Mouse (Mus musculus): ENCODE results near the gene Slc22a8. TPM values are rescaled to one million over a fixed set of nuclear protein-coding genes. Genes with fewer than 3 reads are reported as not detected.
A peak's percentile ranks its signal among the peaks of the same experiment; 100 is the strongest.

Gene Slc22a8
- polyA plus RNA-seq, 1 experiment from 2014 or later, result 8.3 TPM

- 83% methylated on average over 1 of the region's 1 CpGs for WGBS
- no peak overlapping the region for H3K9ac ChIP-seq
- no peak for ATAC-seq (replicated peaks; ENCODE audit: low FRiP score)
- H3K4me2 ChIP-seq, result no peak overlapping the region
- H3K4me3 ChIP-seq (replicated peaks), result no peak overlapping the region
- no peaks in the 10 kb centered on the region for H3K4me1 ChIP-seq
- H3K36me3 ChIP-seq, result no peaks in the 10 kb centered on the region
- H3K9me3 ChIP-seq (replicated peaks), result no peaks in the 10 kb centered on the region
- no peaks in the 10 kb centered on the region for H3K27me3 ChIP-seq
- no peak overlapping the region for H3K27ac ChIP-seq
These were observed 41.0 kb downstream of the Slc22a8 start for GRCm38 (mm10) chr19:8632029-8632428.

GRCm38 (mm10) chr19:8642086-8642485 is 51.0 kb downstream of the Slc22a8 start:
- Histone ChIP-seq H3K9me3 (replicated peaks) (no peaks in the 10 kb centered on the region), H3K36me3 (no peaks in the 10 kb centered on the region), H3K27me3 (no peaks in the 10 kb centered on the region), H3K4me3 (replicated peaks) (no peak overlapping the region), H3K27ac (no peak overlapping the region), H3K9ac (no peak overlapping the region), H3K4me2 (no peak overlapping the region), H3K4me1 (peaks cover 7% of the 10 kb centered on the region)
- 52% methylated on average over 5 of the region's 5 CpGs for WGBS
- no peak for ATAC-seq (replicated peaks; ENCODE audit: low FRiP score)

GRCm38 (mm10) chr19:8646393-8646792 is 55.3 kb downstream of the Slc22a8 start:
- WGBS, result 45% methylated on average over 2 of the region's 2 CpGs
- Histone ChIP-seq H3K4me1 (peaks cover 7% of the 10 kb centered on the region), H3K9ac (no peak overlapping the region), H3K27me3 (no peaks in the 10 kb centered on the region), H3K27ac (no peak overlapping the region), H3K9me3 (replicated peaks) (no peaks in the 10 kb centered on the region), H3K36me3 (no peaks in the 10 kb centered on the region), H3K4me2 (no peak overlapping the region), H3K4me3 (replicated peaks) (no peak overlapping the region)
- ATAC-seq (replicated peaks; ENCODE audit: low FRiP score), result peak; percentile 56; the same call in 1 of the 2 replicates

- no peak for ATAC-seq (replicated peaks; ENCODE audit: low FRiP score)
- no peak overlapping the region for H3K4me2 ChIP-seq
- no peaks in the 10 kb centered on the region for H3K27me3 ChIP-seq
- no peaks in the 10 kb centered on the region for H3K36me3 ChIP-seq
- no peaks in the 10 kb centered on the region for H3K4me1 ChIP-seq
- H3K9ac ChIP-seq, result no peak overlapping the region
- H3K9me3 ChIP-seq (replicated peaks), result no peaks in the 10 kb centered on the region
- no peak overlapping the region for H3K27ac ChIP-seq
- no peak overlapping the region for H3K4me3 ChIP-seq (replicated peaks)
These were observed 64.8 kb downstream of the Slc22a8 start for GRCm38 (mm10) chr19:8655833-8656232.

GRCm38 (mm10) chr19:8656341-8656740 is 65.3 kb downstream of the Slc22a8 start:
- Histone ChIP-seq H3K27ac (no peak overlapping the region), H3K4me1 (no peaks in the 10 kb centered on the region; the same call in 1 of the 2 replicates), H3K36me3 (no peaks in the 10 kb centered on the region), H3K4me3 (replicated peaks) (no peak overlapping the region), H3K9ac (no peak overlapping the region), H3K4me2 (no peak overlapping the region), H3K9me3 (replicated peaks) (no peaks in the 10 kb centered on the region), H3K27me3 (no peaks in the 10 kb centered on the region)
- WGBS, result 62% methylated on average over 4 of the region's 4 CpGs
- no peak for ATAC-seq (replicated peaks; ENCODE audit: low FRiP score)

Other genes with a start within 250 kb of the Slc22a8 start
- gene Slc22a30, start 186.1 kb upstream of the Slc22a8 start, polyA plus RNA-seq (2015; fragmentation: Nextera tagmentation; extraction: Ambion mirVana), result 2.2 and 2.3 TPM in 2 replicates
- 21.6 and 26.5 TPM in 2 replicates for gene Slc22a6, start 26.8 kb downstream of the Slc22a8 start, polyA plus RNA-seq (2015; fragmentation: Nextera tagmentation; extraction: Ambion mirVana)
- 0.06 and 0.14 TPM in 2 replicates for gene Chrm1, start 72.5 kb downstream of the Slc22a8 start, polyA plus RNA-seq (2015; fragmentation: Nextera tagmentation; extraction: Ambion mirVana)
- 115 and 123 TPM in 2 replicates for gene Slc3a2, start 132.1 kb downstream of the Slc22a8 start, polyA plus RNA-seq (2015; fragmentation: Nextera tagmentation; extraction: Ambion mirVana)
- 90.1 and 94.2 TPM in 2 replicates for gene Wdr74, start 144.6 kb downstream of the Slc22a8 start, polyA plus RNA-seq (2015; fragmentation: Nextera tagmentation; extraction: Ambion mirVana)
- gene 1700092M07Rik, start 149.5 kb downstream of the Slc22a8 start, polyA plus RNA-seq (2015; fragmentation: Nextera tagmentation; extraction: Ambion mirVana), result 2.0 and 2.6 TPM in 2 replicates
- gene Stx5a, start 150.2 kb downstream of the Slc22a8 start, polyA plus RNA-seq (2015; fragmentation: Nextera tagmentation; extraction: Ambion mirVana), result 132 and 145 TPM in 2 replicates
- 183 and 189 TPM in 2 replicates for gene Nxf1, start 165.8 kb downstream of the Slc22a8 start, polyA plus RNA-seq (2015; fragmentation: Nextera tagmentation; extraction: Ambion mirVana)
- 206 and 220 TPM in 2 replicates for gene Tmem223, start 179.7 kb downstream of the Slc22a8 start, polyA plus RNA-seq (2015; fragmentation: Nextera tagmentation; extraction: Ambion mirVana)
- 83.6 and 85.6 TPM in 2 replicates for gene Tmem179b, start 183.2 kb downstream of the Slc22a8 start, polyA plus RNA-seq (2015; fragmentation: Nextera tagmentation; extraction: Ambion mirVana)
- gene Taf6l, start 195.2 kb downstream of the Slc22a8 start, polyA plus RNA-seq (2015; fragmentation: Nextera tagmentation; extraction: Ambion mirVana), result 31.5 and 35.1 TPM in 2 replicates
- 172 and 187 TPM in 2 replicates for gene Polr2g, start 207.3 kb downstream of the Slc22a8 start, polyA plus RNA-seq (2015; fragmentation: Nextera tagmentation; extraction: Ambion mirVana)
- gene Zbtb3, start 211.3 kb downstream of the Slc22a8 start, polyA plus RNA-seq (2015; fragmentation: Nextera tagmentation; extraction: Ambion mirVana), result 5.1 and 5.7 TPM in 2 replicates
- 61.7 and 62.7 TPM in 2 replicates for gene Ttc9c, start 228.1 kb downstream of the Slc22a8 start, polyA plus RNA-seq (2015; fragmentation: Nextera tagmentation; extraction: Ambion mirVana)
- 5.6 and 6.4 TPM in 2 replicates for gene Hnrnpul2, start 228.8 kb downstream of the Slc22a8 start, polyA plus RNA-seq (2015; fragmentation: Nextera tagmentation; extraction: Ambion mirVana)
- gene AC129217.1, start 238.5 kb downstream of the Slc22a8 start, polyA plus RNA-seq (2015; fragmentation: Nextera tagmentation; extraction: Ambion mirVana), result not detected in 2 replicates
- gene Bscl2, start 246.2 kb downstream of the Slc22a8 start, polyA plus RNA-seq (2015; fragmentation: Nextera tagmentation; extraction: Ambion mirVana), result 52.1 and 58.1 TPM in 2 replicates
- 4.8 and 8.5 TPM in 2 replicates for gene Gng3, start 247.9 kb downstream of the Slc22a8 start, polyA plus RNA-seq (2015; fragmentation: Nextera tagmentation; extraction: Ambion mirVana)

Measured in kidney, embryonic 15.5 days (tissue).